Mouse (Mus musculus) heart, embryonic 12.5 days (tissue): ENCODE measurements at regions not wholly inside any gene's neighbourhood (a gene's known extent, or its start where the extent isn't known, plus 50 kb on each side); places are given as distances from the start of the nearest gene placed in this dataset.
"Not testable (repeated sequence)": the region's sequence is repeated elsewhere in the genome, so short reads cannot be mapped to it uniquely, and the experiment has no call there.

ENCODE experiments used
- ATAC-seq: fragments of 200-750 bp; cut with Nextera tagmentation; 2 replicates; pipeline ENCODE4 v1.8.0; 2017; ENCODE audit warnings: moderate TSS enrichment, moderate library complexity; ENCODE audit not compliant: insufficient number of reproducible peaks, low FRiP score
- H3K27ac ChIP-seq: fragments of 300-500 bp; sonication (generic); 2 replicates; pipeline ENCODE4 v1.5.1; 2016; ENCODE audit warnings: mild to moderate bottlenecking, moderate library complexity; ENCODE audit not compliant: poor library complexity, severe bottlenecking
- H3K27me3 ChIP-seq: fragments of 300-500 bp; sonication (generic); replicated peaks from 2 replicates; pipeline ENCODE4 v1.6.1; 2016; ENCODE audit warnings: mild to moderate bottlenecking, moderate library complexity
- H3K36me3 ChIP-seq: fragments of 300-500 bp; sonication (generic); 2 replicates; pipeline ENCODE4 v1.6.1; 2016; ENCODE audit warnings: mild to moderate bottlenecking, moderate library complexity
- H3K4me1 ChIP-seq: fragments of 300-500 bp; sonication (generic); replicated peaks from 2 replicates; pipeline ENCODE4 v1.6.1; 2016; ENCODE audit warnings: mild to moderate bottlenecking
- H3K4me2 ChIP-seq: fragments of 300-500 bp; sonication (generic); 2 replicates; pipeline ENCODE4 v1.6.1; 2016; ENCODE audit warnings: mild to moderate bottlenecking, moderate library complexity
- H3K4me3 ChIP-seq: fragments of 300-500 bp; sonication (generic); 2 replicates; pipeline ENCODE4 v1.5.1; 2016; ENCODE audit warnings: mild to moderate bottlenecking
- H3K9ac ChIP-seq: fragments of 300-500 bp; sonication (generic); 2 replicates; pipeline ENCODE4 v1.6.1; 2016; ENCODE audit warnings: mild to moderate bottlenecking, moderate library complexity
- H3K9me3 ChIP-seq: fragments of 300-500 bp; sonication (generic); replicated peaks from 2 replicates; pipeline ENCODE4 v1.6.1; 2016; ENCODE audit warnings: mild to moderate bottlenecking, moderate library complexity
- WGBS: fragments of 180-500 bp; shearing (Covaris S2); methylation state at CpG from one replicate; pipeline ENCODE4 v1.1.7; 2016; 5-methylcytosine and 5-hydroxymethylcytosine counted together

DNA sequence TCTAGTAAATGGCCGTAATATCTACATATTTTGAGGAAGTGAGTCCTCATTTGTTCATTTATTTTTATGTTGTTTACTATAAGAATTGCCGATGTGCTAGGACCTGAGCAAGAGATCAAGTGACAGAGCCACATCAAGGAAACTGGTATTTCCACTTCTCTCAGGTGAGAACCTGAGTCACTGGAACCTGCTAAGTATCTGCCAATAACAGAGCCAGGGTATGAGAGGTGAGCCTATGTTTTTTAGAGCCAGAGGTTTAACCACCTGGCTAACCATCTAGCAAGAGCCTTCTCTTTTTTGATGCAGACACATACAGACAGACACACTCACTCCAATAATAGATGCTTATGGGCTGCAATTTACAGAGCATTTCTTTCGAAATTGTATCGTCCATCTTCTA lies 101.2 kb upstream of the Fam78b start:
- no peak overlapping the region for H3K27ac ChIP-seq
- ATAC-seq, result no peak

GRCm38 (mm10) chr1:166900441-166901161 lies 100.6 kb upstream of the Fam78b start:
- Histone ChIP-seq H3K4me2 (no peak overlapping the region), H3K9me3 (peaks cover 3% of the 10 kb centered on the region; the same call in 1 of the 2 replicates), H3K27me3 (no peaks in the 10 kb centered on the region), H3K4me3 (no peak overlapping the region), H3K27ac (no peak overlapping the region), H3K9ac (no peak overlapping the region), H3K4me1 (no peaks in the 10 kb centered on the region), H3K36me3 (no peaks in the 10 kb centered on the region)
- ATAC-seq, result no peak
- 49% methylated on average over 8 of the region's 8 CpGs for WGBS

More for the DNA sequence above, 101.2 kb upstream of the Fam78b start:
- Histone ChIP-seq H3K4me1 (no peaks in the 10 kb centered on the region), H3K4me2 (no peak overlapping the region), H3K4me3 (no peak overlapping the region), H3K9me3 (peaks cover 3% of the 10 kb centered on the region; the same call in 1 of the 2 replicates), H3K9ac (no peak overlapping the region), H3K36me3 (no peaks in the 10 kb centered on the region), H3K27me3 (0 out of 2 replicates have a peak, but pooled peaks cover 3% of the 10 kb centered on the region)
- WGBS, result 81% methylated on average over 4 of the region's 4 CpGs

DNA sequence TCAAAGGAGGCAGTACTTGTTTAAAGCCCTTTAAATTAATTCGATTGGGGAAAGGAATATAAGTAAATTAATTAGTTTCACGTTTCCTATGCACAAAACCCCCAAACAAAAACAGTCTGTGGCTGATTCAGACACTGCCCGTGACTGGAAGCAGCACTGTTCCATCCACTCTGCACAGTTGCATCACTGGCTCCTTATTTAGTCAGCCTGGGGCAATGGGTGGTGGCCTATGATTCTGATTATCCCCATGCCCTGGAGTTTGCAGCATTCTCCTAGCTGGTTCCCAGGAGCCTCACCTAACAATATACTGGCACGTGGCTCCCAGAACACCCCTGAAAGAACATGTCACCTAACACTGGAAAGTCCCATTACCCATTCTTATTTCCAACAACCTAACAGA lies 99.6 kb upstream of the Fam78b start:
- Histone ChIP-seq H3K27me3 (no peaks in the 10 kb centered on the region), H3K4me1 (no peaks in the 10 kb centered on the region), H3K9ac (no peak overlapping the region), H3K27ac (no peak overlapping the region), H3K9me3 (peaks cover 3% of the 10 kb centered on the region; the same call in 1 of the 2 replicates), H3K36me3 (no peaks in the 10 kb centered on the region), H3K4me3 (no peak overlapping the region), H3K4me2 (no peak overlapping the region)
- ATAC-seq, result no peak
- 69% methylated on average over 4 of the region's 4 CpGs for WGBS

DNA sequence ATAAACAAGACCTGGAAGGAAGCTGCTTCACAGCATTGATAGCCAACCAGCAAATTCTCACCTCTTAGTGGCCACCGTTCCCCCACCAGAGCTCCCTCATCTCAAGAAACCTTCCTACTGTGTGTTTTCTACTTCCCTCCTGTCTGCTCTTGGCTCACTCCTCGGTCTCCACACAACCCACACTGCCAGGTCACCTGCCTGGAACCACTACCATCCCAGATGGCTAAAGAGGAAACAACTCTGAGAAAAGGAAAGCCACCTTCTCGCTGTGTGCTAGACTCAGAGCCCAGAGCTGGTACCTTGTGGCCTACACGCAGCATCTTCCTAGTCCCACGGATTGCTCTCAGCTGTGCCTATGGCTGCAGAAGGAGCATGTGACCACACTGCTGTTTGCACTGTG lies 97.8 kb upstream of the Fam78b start:
- Histone ChIP-seq H3K4me1 (no peaks in the 10 kb centered on the region), H3K9me3 (peaks cover 3% of the 10 kb centered on the region; the same call in 1 of the 2 replicates), H3K4me3 (no peak overlapping the region), H3K27ac (no peak overlapping the region), H3K36me3 (no peaks in the 10 kb centered on the region), H3K9ac (no peak overlapping the region), H3K4me2 (no peak overlapping the region), H3K27me3 (no peaks in the 10 kb centered on the region)
- no peak for ATAC-seq
- WGBS, result 73% methylated on average over 5 of the region's 5 CpGs

GRCm38 (mm10) chr1:166908231-166908805 lies 92.9 kb upstream of the Fam78b start:
- Histone ChIP-seq H3K36me3 (no peaks in the 10 kb centered on the region), H3K9me3 (peaks cover 3% of the 10 kb centered on the region; the same call in 1 of the 2 replicates), H3K4me3 (no peak overlapping the region), H3K4me2 (no peak overlapping the region), H3K27me3 (no peaks in the 10 kb centered on the region), H3K9ac (no peak overlapping the region), H3K4me1 (no peaks in the 10 kb centered on the region), H3K27ac (no peak overlapping the region)
- ATAC-seq, result no peak
- WGBS, result 69% methylated on average over 10 of the region's 10 CpGs

DNA sequence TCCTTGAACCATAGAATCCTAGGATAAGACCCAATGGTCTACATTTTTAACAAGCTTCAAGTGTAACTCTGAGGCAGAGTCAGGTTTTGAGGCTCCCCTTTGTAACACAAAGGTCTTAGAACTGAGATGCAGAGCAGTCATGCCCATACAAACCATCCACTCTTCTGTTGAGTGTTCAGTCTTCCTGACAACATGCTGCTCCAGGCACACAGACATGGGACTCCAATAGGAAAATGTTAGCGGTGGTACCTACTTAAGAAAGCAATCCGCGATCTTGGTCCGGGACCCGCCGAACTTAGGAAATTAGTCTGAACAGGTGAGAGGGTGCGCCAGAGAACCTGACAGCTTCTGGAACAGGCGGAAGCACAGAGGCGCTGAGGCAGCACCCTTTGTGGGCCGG lies 89.0 kb upstream of the Fam78b start:
- not testable (repeated sequence) for ATAC-seq, H3K4me2 ChIP-seq, H3K4me3 ChIP-seq, H3K9me3 ChIP-seq, H3K27ac ChIP-seq, H3K4me1 ChIP-seq, H3K9ac ChIP-seq, H3K36me3 ChIP-seq, H3K27me3 ChIP-seq
- 80% methylated on average over 8 of the region's 10 CpGs for WGBS

- 80% methylated on average over 16 of the region's 16 CpGs for WGBS
- no peak for ATAC-seq
- Histone ChIP-seq H3K9ac (no peak overlapping the region), H3K27ac (no peak overlapping the region), H3K4me2 (no peak overlapping the region), H3K9me3 (no peaks in the 10 kb centered on the region), H3K4me3 (no peak overlapping the region), H3K27me3 (no peaks in the 10 kb centered on the region), H3K4me1 (no peaks in the 10 kb centered on the region), H3K36me3 (no peaks in the 10 kb centered on the region)
Observed at GRCm38 (mm10) chr1:166922911-166923712, 78.1 kb upstream of the Fam78b start.

- Histone ChIP-seq H3K36me3 (no peaks in the 10 kb centered on the region), H3K9ac (no peak overlapping the region), H3K4me2 (no peak overlapping the region), H3K4me3 (no peak overlapping the region), H3K27me3 (no peaks in the 10 kb centered on the region), H3K27ac (no peak overlapping the region), H3K9me3 (no peaks in the 10 kb centered on the region), H3K4me1 (no peaks in the 10 kb centered on the region)
- no peak for ATAC-seq
- WGBS, result 73% methylated on average over 3 of the region's 3 CpGs
Observed at GRCm38 (mm10) chr1:166923713-166923975, 77.6 kb upstream of the Fam78b start.

- no peak overlapping the region for H3K9ac ChIP-seq
- no peak overlapping the region for H3K4me3 ChIP-seq
- H3K27me3 ChIP-seq, result no peaks in the 10 kb centered on the region
- WGBS, result 60% methylated on average over 2 of the region's 2 CpGs
- no peaks in the 10 kb centered on the region for H3K9me3 ChIP-seq
- no peak for ATAC-seq
- no peaks in the 10 kb centered on the region for H3K36me3 ChIP-seq
- H3K4me2 ChIP-seq, result no peak overlapping the region
- H3K27ac ChIP-seq, result no peak overlapping the region
- no peaks in the 10 kb centered on the region for H3K4me1 ChIP-seq
Observed at GRCm38 (mm10) chr1:166924126-166924525, 77.1 kb upstream of the Fam78b start.

DNA sequence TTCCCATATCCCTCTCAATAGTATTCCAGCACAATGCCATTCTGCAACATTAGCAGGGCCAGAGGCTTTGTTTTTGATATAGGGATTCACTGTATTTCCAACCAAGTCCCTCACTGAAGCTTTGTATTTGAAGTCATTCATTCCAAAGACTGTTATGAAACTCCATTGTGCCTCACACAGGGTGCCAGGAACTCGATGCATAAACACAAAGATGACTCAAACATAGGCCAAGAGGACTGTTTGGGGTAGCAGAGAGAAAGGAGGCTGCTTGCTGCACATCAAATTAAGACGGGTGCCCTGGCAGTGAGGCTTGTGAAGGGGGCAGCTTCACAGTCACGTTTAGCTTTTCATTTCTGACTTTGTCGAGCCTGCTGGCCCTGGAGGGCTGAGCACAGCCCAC lies 75.1 kb upstream of the Fam78b start:
- ATAC-seq, result no peak
- Histone ChIP-seq H3K27me3 (no peaks in the 10 kb centered on the region), H3K4me2 (no peak overlapping the region), H3K4me3 (no peak overlapping the region), H3K27ac (no peak overlapping the region), H3K4me1 (no peaks in the 10 kb centered on the region), H3K36me3 (no peaks in the 10 kb centered on the region), H3K9me3 (no peaks in the 10 kb centered on the region), H3K9ac (no peak overlapping the region)
- WGBS, result 41% methylated on average over 4 of the region's 4 CpGs

DNA sequence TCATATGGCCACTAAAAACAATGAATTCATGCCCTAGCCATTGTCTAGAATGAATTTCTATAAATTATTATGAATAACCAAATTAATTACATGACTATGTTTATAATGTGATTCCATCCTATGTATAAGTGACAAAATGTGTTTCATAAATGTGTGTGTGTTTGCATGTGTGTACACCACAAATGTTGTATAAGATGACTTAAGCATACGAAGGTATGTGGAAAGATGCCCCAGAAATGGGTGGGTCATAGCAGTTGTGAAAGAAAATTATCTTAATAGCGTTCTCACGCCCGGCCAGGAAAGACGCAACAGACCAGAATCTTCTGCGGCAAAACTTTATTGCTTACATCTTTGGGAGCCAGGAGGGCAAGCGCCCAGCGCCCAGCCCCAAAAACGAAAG lies 61.5 kb upstream of the Fam78b start:
- H3K27ac ChIP-seq, H3K27me3 ChIP-seq, H3K9ac ChIP-seq, H3K4me1 ChIP-seq, ATAC-seq, H3K36me3 ChIP-seq, H3K9me3 ChIP-seq: not testable (repeated sequence)
- 72% methylated on average over 9 of the region's 9 CpGs for WGBS
- H3K4me2 ChIP-seq, result peak overlapping the region; percentile 48
- H3K4me3 ChIP-seq, result peak overlapping the region; percentile 35
